Mouse (Mus musculus): ENCODE data around the gene Vmn1r67.
A peak's percentile ranks its signal among the peaks of the same experiment; 100 is the strongest.

Gene Vmn1r67

GRCm38 (mm10) chr7:10443031-10443430, at the start of gene Vmn1r67:
TSS of gene Vmn1r67 (plus strand) at chr7:10443331.
- no peak for DNase-seq

- DNase-seq = no peak
Measured at GRCm38 (mm10) chr7:10458166-10458565, 15.0 kb downstream of the Vmn1r67 start.

DNA sequence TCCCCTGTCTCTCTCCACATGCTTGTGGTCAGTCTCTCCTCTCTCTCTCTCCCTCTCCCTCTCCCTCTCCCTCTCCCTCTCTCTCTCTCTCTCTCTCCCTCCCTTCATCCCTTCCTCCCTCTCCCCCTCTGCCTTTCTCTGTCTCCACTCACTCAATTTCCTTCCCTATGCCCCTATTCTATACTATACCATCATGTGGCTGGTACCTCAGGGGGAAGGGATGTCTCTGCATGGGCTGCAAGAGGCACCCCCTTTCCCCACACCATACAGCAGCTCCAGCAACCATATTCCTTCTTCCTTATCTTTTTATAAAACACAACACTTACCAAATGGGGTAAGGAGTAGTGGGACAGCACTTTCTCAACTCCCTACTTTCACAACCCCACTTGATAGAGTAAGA, 36.7 kb downstream of the Vmn1r67 start:
- no peak for DNase-seq

DNA sequence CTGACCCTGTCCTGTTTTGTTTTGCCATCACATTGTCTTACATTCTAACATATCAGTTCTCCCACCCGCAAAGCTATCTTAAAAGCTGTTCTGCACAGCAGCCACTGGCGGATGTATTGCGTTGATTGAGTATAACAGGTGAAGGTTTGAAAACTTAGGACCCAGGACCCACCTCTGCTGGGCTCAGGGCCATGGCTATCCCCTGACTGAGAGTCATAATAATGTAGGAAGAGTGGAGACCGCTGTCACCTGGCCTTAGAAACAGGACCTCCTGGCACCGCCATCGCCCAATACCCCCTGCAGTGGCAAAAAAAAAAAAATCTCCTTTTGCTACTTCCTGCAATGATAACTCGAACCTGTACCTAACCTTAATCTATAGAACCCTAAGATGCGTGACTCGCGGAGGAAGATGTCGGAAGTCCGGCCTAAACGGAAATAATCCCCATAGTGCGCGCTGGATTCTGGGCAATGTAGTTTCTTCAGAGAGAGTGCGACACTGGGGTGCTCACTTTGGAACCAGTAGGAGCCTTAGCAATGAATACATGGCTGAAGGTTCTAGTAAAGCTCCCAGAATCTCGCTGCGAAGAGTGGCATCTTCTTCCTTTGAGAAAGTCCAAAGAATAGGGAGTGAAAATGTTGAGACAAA, 37.6 kb downstream of the Vmn1r67 start:
- DNase-seq = no peak

DNA sequence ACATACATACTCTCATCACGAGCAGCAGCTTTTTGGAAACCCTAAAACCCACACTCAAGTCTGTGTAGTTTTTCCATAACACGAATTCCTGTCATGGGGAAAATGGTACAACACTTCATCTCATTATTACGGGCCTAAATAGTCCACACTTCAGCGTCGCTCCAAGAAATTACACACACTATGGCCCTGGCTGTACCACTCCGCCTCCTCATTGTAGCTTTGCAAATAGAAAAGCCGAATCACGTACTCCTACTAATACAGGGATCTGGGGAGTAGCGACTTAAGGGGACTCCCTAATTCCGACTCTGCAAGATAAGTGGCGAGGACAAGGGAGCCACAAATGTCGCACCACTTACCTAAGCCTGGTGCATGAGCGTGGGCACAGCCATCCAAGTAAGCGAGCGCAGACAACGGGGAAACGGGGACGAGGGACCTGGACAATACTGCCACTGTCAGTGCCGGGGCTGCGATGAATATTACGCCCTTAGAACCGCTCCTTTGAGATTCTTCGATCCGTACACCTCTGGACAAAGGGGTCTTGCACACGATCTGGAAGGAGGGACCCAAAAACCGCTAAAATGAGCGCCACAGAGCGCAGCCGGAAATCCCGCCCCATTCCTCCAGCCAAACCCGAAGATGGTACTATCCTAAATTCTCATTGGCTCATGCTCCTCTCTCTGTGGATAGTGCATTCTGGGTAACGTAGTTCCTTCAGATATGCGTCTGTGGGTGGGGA, 51.8 kb downstream of the Vmn1r67 start, which contains the start of gene Zik1:
Gene Zik1, minus strand, starts transcription at position 609 of the 736 bp plus-strand sequence.
- peak; percentile 17 to 59 for DNase-seq

GRCm38 (mm10) chr7:10495578-10495977, 52.4 kb downstream of the Vmn1r67 start:
- no peak for DNase-seq
